Mouse (Mus musculus): ENCODE data around the gene Rrp1b. TPM values are rescaled to one million over a fixed set of nuclear protein-coding genes. Genes with fewer than 3 reads are reported as not detected.

Rrp1b gene
- polyA plus RNA-seq, 1 experiment from 2014 or later: 36.9 TPM

DNA sequence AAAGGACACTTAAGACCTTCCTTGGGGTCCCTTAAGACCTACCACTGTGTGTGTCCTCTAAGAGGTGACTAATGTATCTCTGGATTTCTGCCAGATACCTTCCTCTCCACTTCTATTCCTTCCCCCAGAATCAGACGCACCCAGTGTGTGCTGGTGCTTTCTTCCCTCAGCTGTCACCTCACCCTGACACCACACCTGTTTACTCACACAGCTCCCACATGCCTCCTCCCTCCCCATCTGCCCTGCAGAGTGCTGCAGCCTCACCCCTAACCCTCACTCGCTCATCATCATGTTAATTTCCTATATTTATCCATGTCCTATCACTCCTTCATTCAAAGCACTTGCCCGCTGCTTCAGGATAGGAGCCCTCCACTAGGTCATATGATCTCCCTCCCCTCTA, 23.6 kb upstream of the Rrp1b start:
- Histone ChIP-seq H3K4me1 (no peaks in the 10 kb centered on the region), H3K27me3 (replicated peaks) (no peaks in the 10 kb centered on the region), H3K4me3 (replicated peaks) (no peak overlapping the region), H3K27ac (replicated peaks) (no peak overlapping the region), H3K4me2 (no peak overlapping the region), H3K9me3 (replicated peaks) (no peaks in the 10 kb centered on the region), H3K36me3 (no peaks in the 10 kb centered on the region), H3K9ac (replicated peaks) (no peak overlapping the region)
- 51% methylated on average over 3 of the region's 3 CpGs for WGBS
- no peak for ATAC-seq (ENCODE audit: low FRiP score)

DNA sequence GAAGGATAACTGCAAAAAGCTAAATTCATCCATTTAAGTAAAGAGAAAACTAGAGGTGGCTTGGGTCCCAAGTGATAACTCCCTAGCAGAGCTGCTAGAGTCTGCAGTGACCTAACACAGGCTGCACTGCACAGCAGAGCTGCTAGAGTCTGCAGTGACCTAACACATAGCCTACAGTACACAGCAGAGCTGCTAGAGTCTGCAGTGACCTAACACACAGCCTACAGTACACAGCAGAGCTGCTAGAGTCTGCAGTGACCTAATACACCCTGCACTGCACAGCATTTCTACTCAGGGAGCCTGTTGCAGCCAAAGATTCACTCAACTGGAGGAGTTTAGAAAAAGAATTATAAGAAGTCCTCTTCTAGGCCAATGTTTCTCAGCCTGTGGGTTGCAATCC, 22.2 kb upstream of the Rrp1b start:
- Histone ChIP-seq H3K27ac (replicated peaks) (no peak overlapping the region), H3K4me2 (no peak overlapping the region), H3K4me3 (replicated peaks) (no peak overlapping the region), H3K9ac (replicated peaks) (no peak overlapping the region; the same call in 1 of the 2 replicates), H3K9me3 (replicated peaks) (no peaks in the 10 kb centered on the region), H3K27me3 (replicated peaks) (no peaks in the 10 kb centered on the region), H3K36me3 (no peaks in the 10 kb centered on the region), H3K4me1 (no peaks in the 10 kb centered on the region)
- ATAC-seq (ENCODE audit: low FRiP score): no peak

DNA sequence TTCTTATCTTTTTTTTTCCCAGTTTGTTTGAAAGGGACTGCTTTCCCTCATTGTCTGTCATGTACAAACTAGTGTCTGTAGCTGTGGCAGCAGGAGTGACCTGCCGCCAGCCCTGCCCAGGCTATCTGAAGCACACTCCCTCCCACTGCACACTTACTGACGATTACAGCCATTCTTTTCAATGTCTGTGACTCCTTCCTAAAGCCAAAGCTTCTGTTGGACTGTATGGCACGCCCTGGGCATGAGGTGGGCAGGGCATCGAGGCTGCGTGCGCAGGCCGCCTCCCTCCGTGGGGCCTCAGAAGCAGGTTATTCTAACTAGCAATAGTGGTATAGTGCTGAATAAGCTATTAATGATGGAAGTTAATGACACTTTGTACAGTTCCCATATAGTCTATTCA, 19.4 kb upstream of the Rrp1b start:
- no peaks in the 10 kb centered on the region for H3K36me3 ChIP-seq
- 87% methylated on average over 8 of the region's 8 CpGs for WGBS
- no peaks in the 10 kb centered on the region for H3K9me3 ChIP-seq (replicated peaks)
- H3K4me2 ChIP-seq: no peak overlapping the region
- H3K27me3 ChIP-seq (replicated peaks): no peaks in the 10 kb centered on the region
- no peak for ATAC-seq (ENCODE audit: low FRiP score)
- H3K9ac ChIP-seq (replicated peaks): no peak overlapping the region
- H3K4me1 ChIP-seq: no peaks in the 10 kb centered on the region
- no peak overlapping the region for H3K27ac ChIP-seq (replicated peaks)
- H3K4me3 ChIP-seq (replicated peaks): no peak overlapping the region

DNA sequence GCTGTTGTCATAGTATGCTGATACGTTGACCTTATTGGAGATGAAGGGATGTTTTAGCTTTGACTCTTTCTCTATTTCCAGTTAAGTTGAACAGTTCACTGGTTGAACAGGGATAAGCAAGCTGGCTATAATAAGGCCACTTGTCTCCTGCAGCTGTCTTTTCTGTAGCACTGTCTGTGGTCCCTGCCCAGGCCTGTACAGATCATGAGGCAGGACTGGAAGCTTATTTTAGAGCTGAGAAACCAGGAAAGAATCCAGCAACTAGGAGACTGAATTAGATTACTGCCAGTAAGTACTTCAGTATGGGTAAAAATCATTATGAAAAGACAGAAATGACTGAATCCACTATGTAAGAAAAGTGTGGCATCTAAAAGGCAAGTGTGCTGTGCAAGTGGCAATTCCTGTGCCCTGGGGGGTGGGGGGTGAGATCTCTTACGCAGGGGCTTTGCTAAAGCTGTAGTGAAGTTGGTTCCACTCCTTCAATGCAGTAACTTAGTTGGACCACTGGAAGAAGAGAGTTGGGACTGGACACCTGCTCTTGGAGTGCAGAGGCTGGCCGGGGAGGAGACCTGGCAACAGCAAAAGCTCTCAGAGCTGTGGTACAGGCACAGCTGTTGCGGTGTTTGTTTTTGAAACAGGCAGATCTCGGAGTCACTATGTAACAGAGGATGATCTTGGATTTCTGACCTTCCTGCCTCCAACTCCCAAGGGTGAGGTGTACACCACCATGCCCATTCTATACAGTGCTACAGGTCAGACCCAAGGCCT, 17.6 kb upstream of the Rrp1b start:
- Histone ChIP-seq H3K9ac (replicated peaks) (no peak overlapping the region), H3K9me3 (replicated peaks) (no peaks in the 10 kb centered on the region), H3K27ac (replicated peaks) (no peak overlapping the region), H3K4me1 (no peaks in the 10 kb centered on the region), H3K4me2 (no peak overlapping the region), H3K36me3 (no peaks in the 10 kb centered on the region), H3K4me3 (replicated peaks) (no peak overlapping the region), H3K27me3 (replicated peaks) (no peaks in the 10 kb centered on the region)
- WGBS: 87% methylated on average over 5 of the region's 5 CpGs
- no peak for ATAC-seq (ENCODE audit: low FRiP score)

DNA sequence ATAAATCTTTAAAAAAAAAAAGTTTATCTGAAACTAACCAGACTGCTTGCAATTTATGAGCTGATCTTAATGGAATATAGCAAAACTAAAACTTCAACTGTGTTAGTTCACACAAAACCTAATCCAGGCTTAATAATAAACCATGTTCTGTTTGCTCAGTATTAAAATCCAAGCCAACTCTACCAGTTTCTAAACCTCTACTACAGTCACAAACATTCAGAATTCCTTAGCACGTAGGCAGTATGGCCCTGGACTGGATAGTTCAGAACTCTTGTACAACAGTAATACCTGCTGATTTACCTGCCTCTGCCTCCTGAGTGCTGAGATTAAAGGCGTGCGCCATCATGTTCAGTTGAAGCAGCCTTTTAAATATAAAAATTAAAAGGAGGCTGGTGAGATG, 13.9 kb upstream of the Rrp1b start:
- no peaks in the 10 kb centered on the region for H3K27me3 ChIP-seq (replicated peaks)
- H3K4me2 ChIP-seq: no peak overlapping the region
- H3K4me1 ChIP-seq: no peaks in the 10 kb centered on the region
- H3K9ac ChIP-seq (replicated peaks): no peak overlapping the region
- no peak overlapping the region for H3K27ac ChIP-seq (replicated peaks)
- no peaks in the 10 kb centered on the region for H3K36me3 ChIP-seq
- no peaks in the 10 kb centered on the region for H3K9me3 ChIP-seq (replicated peaks)
- WGBS: 96% methylated on average over 3 of the region's 3 CpGs
- ATAC-seq (ENCODE audit: low FRiP score): no peak
- no peak overlapping the region for H3K4me3 ChIP-seq (replicated peaks)

DNA sequence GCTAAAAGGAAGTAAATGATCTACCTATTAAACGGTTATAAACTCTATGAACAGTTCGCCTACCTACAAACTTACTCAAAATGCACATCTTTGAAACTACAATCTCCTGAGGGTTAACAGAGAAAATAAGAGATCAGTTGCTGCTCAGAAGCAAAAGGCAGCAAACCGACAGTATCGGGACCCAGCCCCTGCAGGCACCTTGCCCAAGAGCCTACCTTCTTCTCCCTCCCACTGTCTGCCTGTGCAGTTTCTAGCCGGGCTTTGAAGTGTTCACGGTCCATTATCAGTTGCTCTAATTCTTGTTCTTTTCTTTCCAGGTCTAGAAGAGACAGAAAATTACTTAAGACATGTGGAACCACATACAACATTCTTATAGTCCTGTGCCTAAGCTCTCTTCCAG, 13.3 kb upstream of the Rrp1b start:
- 77% methylated on average over 6 of the region's 6 CpGs for WGBS
- Histone ChIP-seq H3K36me3 (no peaks in the 10 kb centered on the region), H3K4me3 (replicated peaks) (no peak overlapping the region), H3K27me3 (replicated peaks) (no peaks in the 10 kb centered on the region), H3K4me1 (no peaks in the 10 kb centered on the region), H3K4me2 (no peak overlapping the region), H3K9me3 (replicated peaks) (no peaks in the 10 kb centered on the region), H3K27ac (replicated peaks) (no peak overlapping the region), H3K9ac (replicated peaks) (no peak overlapping the region)
- no peak for ATAC-seq (ENCODE audit: low FRiP score)

DNA sequence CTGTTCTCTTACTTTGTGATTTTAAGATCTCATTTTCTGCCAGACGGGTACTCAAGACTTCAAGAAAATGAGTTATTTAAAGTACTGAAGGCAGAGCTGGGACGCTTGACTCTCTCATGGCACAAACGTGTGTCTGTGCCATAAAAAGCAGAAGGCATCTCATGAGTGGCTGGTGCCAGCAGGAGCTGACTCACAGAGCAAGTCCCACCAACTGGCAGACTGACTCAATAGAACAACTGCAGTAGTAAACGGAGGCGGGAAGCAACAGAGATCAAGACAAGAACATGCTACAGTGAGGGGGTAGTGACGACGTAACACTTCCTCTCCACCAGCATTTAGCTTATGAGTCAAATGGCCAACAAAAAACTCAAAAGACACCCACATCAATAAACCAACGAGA, 12.8 kb upstream of the Rrp1b start:
- Histone ChIP-seq H3K4me3 (replicated peaks) (no peak overlapping the region), H3K36me3 (no peaks in the 10 kb centered on the region), H3K4me1 (no peaks in the 10 kb centered on the region), H3K27ac (replicated peaks) (no peak overlapping the region), H3K9ac (replicated peaks) (no peak overlapping the region), H3K27me3 (replicated peaks) (no peaks in the 10 kb centered on the region), H3K9me3 (replicated peaks) (no peaks in the 10 kb centered on the region), H3K4me2 (no peak overlapping the region)
- no peak for ATAC-seq (ENCODE audit: low FRiP score)
- 72% methylated on average over 8 of the region's 8 CpGs for WGBS

DNA sequence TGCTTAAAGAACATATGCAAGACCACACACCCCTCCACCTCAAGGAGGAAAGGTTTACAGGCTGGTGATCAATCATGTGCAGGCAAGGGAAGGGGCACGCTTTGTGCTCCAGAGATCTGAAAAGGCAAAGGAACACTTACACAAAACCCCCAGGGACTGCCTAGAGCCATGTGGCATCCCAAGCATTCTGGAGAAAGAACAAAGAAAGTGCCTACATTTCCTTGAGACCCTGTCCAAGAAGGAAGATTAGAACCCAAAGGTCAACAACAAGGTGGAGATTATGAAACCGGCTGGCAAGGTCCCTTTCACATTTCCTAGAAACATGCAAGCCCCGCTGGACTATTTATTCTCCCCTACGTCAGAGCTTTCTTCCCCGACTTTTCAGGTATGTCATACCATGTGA, 11.2 kb upstream of the Rrp1b start:
- Histone ChIP-seq H3K4me1 (no peaks in the 10 kb centered on the region), H3K27me3 (replicated peaks) (no peaks in the 10 kb centered on the region)
- 68% methylated on average over 5 of the region's 5 CpGs for WGBS

DNA sequence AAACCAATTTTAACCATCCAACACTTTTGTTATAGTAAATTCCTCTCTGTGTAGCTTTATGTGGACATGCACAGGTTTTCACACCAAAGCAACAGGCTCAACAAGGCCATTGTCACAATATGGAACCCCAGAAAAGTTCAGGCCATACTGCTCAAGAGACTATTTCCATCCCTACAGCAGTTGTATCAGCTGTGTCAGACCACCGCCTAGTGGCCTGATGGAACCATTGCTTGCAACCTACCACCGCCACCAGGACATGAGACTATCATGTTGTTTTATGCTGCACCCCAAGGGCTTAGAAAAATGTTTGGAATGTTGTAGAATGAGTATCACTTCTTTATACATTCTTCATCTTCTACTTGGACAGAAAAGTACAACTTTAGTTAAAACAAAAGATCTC, 10.5 kb upstream of the Rrp1b start:
- H3K4me3 ChIP-seq (replicated peaks): no peak overlapping the region
- H3K4me1 ChIP-seq: no peaks in the 10 kb centered on the region
- no peak overlapping the region for H3K9ac ChIP-seq (replicated peaks)
- H3K27me3 ChIP-seq (replicated peaks): no peaks in the 10 kb centered on the region
- no peak overlapping the region for H3K4me2 ChIP-seq
- 9% methylated on average over 2 of the region's 2 CpGs for WGBS
- H3K36me3 ChIP-seq: no peaks in the 10 kb centered on the region
- peak; percentile 65; the same call in 1 of the 2 replicates for ATAC-seq (ENCODE audit: low FRiP score)
- no peak overlapping the region for H3K27ac ChIP-seq (replicated peaks)
- no peaks in the 10 kb centered on the region for H3K9me3 ChIP-seq (replicated peaks)

More for the DNA sequence above, 11.2 kb upstream of the Rrp1b start:
- no peak overlapping the region for H3K9ac ChIP-seq (replicated peaks)
- no peak overlapping the region for H3K4me2 ChIP-seq
- no peaks in the 10 kb centered on the region for H3K9me3 ChIP-seq (replicated peaks)
- no peak for ATAC-seq (ENCODE audit: low FRiP score)
- no peak overlapping the region for H3K27ac ChIP-seq (replicated peaks)
- H3K4me3 ChIP-seq (replicated peaks): no peak overlapping the region
- no peaks in the 10 kb centered on the region for H3K36me3 ChIP-seq

DNA sequence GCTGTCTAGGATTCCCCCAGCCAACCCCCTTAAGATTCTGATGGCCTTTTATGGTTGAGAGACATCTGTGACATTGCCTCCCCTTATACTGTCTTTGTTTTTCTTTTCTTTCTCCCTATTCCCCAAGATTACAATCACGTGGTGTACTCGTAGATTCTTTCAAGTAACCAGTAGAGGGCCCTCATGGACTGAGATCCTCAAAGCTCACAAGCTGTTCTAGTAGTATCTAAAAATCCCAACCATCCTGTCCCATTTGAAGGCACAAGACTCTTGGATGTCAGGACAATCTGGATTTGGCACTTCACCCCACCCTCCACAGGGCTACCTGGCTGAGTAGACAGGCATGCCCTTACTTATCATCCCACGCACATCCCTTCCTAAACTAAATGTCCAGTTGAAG, 8.2 kb upstream of the Rrp1b start:
- WGBS: 30% methylated on average over 3 of the region's 3 CpGs
- Histone ChIP-seq H3K4me3 (replicated peaks) (no peak overlapping the region), H3K36me3 (no peaks in the 10 kb centered on the region), H3K4me2 (no peak overlapping the region), H3K27ac (replicated peaks) (no peak overlapping the region), H3K9ac (replicated peaks) (no peak overlapping the region), H3K27me3 (replicated peaks) (no peaks in the 10 kb centered on the region), H3K9me3 (replicated peaks) (no peaks in the 10 kb centered on the region), H3K4me1 (no peaks in the 10 kb centered on the region)
- peak; percentile 68; the same call in 1 of the 2 replicates for ATAC-seq (ENCODE audit: low FRiP score)

DNA sequence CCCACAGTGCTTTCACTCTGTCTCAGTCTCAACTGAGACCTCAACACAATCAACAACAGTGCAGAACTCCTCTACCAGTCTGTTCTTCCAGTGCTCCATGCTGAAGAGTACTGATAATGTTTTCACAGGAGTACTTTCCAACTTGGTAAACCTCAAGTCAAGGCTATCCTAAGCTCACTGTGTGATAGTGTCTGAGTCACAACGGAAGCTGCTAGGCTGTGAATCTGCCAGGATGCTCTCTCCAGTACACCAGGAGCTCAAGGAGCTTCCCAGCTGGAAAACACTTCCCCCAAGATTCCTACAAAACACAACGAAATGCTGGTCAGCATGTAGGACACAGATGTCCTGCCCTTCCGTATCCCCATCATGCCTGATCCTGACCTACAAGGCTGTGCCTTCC, 7.6 kb upstream of the Rrp1b start:
- H3K4me3 ChIP-seq (replicated peaks): no peak overlapping the region
- no peaks in the 10 kb centered on the region for H3K27me3 ChIP-seq (replicated peaks)
- no peaks in the 10 kb centered on the region for H3K4me1 ChIP-seq
- H3K4me2 ChIP-seq: no peak overlapping the region
- no peak overlapping the region for H3K9ac ChIP-seq (replicated peaks)
- 84% methylated on average over 3 of the region's 3 CpGs for WGBS
- no peak for ATAC-seq (ENCODE audit: low FRiP score)
- no peak overlapping the region for H3K27ac ChIP-seq (replicated peaks)
- no peaks in the 10 kb centered on the region for H3K9me3 ChIP-seq (replicated peaks)
- H3K36me3 ChIP-seq: no peaks in the 10 kb centered on the region

DNA sequence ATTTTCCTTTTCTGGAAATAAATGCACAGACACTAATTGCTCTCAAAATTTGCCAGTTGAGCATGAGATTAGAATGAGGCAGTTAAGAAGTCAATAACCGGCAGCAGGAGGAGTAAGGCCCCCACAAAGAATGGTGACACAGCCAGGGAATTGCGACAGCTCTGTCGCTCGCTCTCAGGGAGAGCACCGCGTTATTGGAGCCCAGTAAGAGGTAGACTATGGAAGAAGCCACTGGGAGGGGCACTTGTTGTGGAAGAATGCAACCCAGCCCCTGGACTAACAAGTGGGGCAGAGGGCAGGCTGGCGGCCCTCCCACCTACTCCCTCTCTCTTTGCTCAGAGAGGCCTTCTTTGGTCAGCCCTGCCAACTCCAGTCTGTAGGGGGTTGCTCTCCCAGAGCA, 4.2 kb upstream of the Rrp1b start:
- no peak overlapping the region for H3K4me2 ChIP-seq
- H3K27ac ChIP-seq (replicated peaks): no peak overlapping the region
- no peaks in the 10 kb centered on the region for H3K9me3 ChIP-seq (replicated peaks)
- no peaks in the 10 kb centered on the region for H3K27me3 ChIP-seq (replicated peaks)
- WGBS: 26% methylated on average over 7 of the region's 7 CpGs
- no peak overlapping the region for H3K9ac ChIP-seq (replicated peaks)
- no peak overlapping the region for H3K4me3 ChIP-seq (replicated peaks)
- peaks cover 6% of the 10 kb centered on the region for H3K4me1 ChIP-seq
- no peaks in the 10 kb centered on the region for H3K36me3 ChIP-seq
- no peak for ATAC-seq (ENCODE audit: low FRiP score)

Data from neural tube, embryonic 15.5 days (tissue).